Mouse (Mus musculus) olfactory bulb, adult 2 months (tissue): ENCODE data around the gene Tmem235.

ENCODE experiments used
- CTCF ChIP-seq: fragments of 200-500 bp; IDR thresholded peaks from 2 replicates; pipeline ENCODE4 v1.5.1; 2012; ENCODE audit warnings: low read depth, mild to moderate bottlenecking, low read length, moderate library complexity; ENCODE audit not compliant: insufficient read depth
- POLR2A ChIP-seq: fragments of 200-500 bp; IDR thresholded peaks from 2 replicates; pipeline ENCODE4 v1.6.1; 2012; ENCODE audit warnings: mild to moderate bottlenecking, low read depth, low read length, moderate library complexity; ENCODE audit not compliant: insufficient read depth

DNA sequence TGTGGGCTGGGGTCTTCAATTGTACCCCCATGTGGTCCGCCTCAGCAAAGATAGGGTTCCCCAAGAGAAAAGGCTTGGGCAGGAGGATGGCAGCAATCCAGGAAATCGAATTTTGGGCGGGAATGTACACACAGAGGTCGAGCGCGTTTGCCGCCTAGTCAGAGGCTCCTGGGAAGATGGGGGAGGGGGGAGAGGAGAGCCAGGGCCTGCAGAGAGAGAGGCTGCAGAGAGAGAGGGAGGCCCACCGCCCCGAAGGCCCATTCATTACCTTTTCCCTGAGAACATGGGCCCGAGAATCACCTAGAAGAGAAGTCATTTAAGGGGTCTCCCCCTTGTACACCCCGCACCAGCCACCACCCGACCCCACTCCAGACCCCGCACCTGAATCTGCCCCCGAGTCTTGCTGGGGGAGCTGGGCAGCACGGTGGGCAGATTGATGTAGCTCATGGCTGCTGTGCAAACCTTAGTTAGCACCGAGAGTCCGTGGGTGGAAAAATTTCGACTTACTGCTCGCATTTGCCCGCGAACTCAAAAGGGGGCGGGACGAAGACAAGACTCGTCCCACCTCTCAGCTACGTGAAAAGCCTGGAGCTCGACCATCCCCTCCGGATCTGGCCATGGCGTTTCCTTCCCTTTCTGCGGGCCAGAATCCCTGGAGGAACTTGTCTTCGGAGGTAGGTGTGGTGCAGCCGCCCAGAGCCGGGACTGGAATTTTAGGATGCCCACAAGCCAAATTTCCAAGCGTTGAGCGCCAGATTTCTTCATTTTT is 35.0 kb upstream of the Tmem235 start, which contains the start of the genes Afmid and Tk1:
- TF ChIP-seq CTCF (no peak), POLR2A (no peak)
